In the genomic region with DNA sequence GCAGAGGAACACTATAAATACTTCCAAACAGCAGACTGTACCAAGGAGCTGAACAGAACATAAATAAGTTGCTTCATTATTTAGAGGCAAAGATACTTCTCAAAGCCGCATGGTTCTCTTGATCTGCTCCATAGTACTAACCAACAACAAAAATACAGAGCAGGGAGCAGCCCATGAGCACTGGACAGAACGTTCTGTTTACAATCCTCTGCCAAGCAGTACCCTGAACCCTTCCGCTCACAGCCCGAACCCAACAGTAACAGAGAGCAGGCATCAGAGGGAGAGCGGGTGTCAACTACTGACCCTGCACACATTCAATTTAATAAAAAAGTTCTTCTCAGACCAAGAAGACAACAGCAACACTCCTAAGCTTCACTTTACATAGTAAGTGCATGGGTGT, we compare ENCODE assay signal across 18 mouse cellular contexts.
DNase-seq lines count a peak whose midpoint lies in the region; ATAC-seq and TF ChIP-seq lines count a peak whose summit lies in the region.
"Had no signal": no experiment of that assay in that cellular context is flagged by ENCODE, and none has a peak within 500 bp of the region (broad histone marks: within the 10 kb centered on the region; RNA-seq: fewer than 3 reads in every experiment).

No protein-coding gene starts in this region.

- TF ChIP-seq POLR2A in olfactory bulb, adult 2 months (IDR thresholded peaks at IDR 0.05; ENCODE audit: insufficient read depth, low read depth, low read length): no peak

- no peak overlapping the region for H3K9ac ChIP-seq in lung, embryonic 16.5 days (ENCODE audit: low read length)
- H3K9ac ChIP-seq: forebrain, embryonic 15.5 days; hindbrain, embryonic 13.5 days; midbrain, embryonic 12.5 days had no signal

- TF ChIP-seq CTCF in olfactory bulb, adult 2 months (IDR thresholded peaks at IDR 0.05; ENCODE audit: insufficient read depth, low read depth, low read length): no peak

- 92% methylated on average over 5 of the region's 5 CpGs for WGBS in heart, embryonic 10.5 days
- 64% methylated on average over 5 of the region's 5 CpGs for WGBS in lung, embryonic 16.5 days
- WGBS in olfactory bulb, adult 2 months: 84% methylated on average over 5 of the region's 5 CpGs
- 90% methylated on average over 5 of the region's 5 CpGs for WGBS in limb, embryonic 10.5 days

- peaks cover 45% of the 10 kb centered on the region for H3K4me1 ChIP-seq in heart, embryonic 10.5 days
- H3K4me1 ChIP-seq in lung, embryonic 16.5 days (replicated peaks; ENCODE audit: control insufficient read depth, insufficient read depth, low read length): peaks cover 29% of the 10 kb centered on the region
- H3K4me1 ChIP-seq in olfactory bulb, adult 2 months (ENCODE audit: control insufficient read depth, insufficient read depth, low read length): peaks cover 17% of the 10 kb centered on the region
- H3K4me1 ChIP-seq in limb, embryonic 10.5 days: peaks cover 30% of the 10 kb centered on the region

- H3K27ac ChIP-seq in heart, embryonic 10.5 days: peak overlapping the region; percentile 31; the same call in 1 of the 2 replicates
- no peak overlapping the region for H3K27ac ChIP-seq in lung, embryonic 16.5 days (ENCODE audit: low read length)
- H3K27ac ChIP-seq in olfactory bulb, adult 2 months (ENCODE audit: insufficient read depth, low read depth, low read length): peak overlapping the region; percentile 41
- H3K27ac ChIP-seq in limb, embryonic 10.5 days: no peak overlapping the region
- H3K27ac ChIP-seq: embryonic facial prominence, embryonic 10.5 days; forebrain, embryonic 15.5 days; midbrain, embryonic 12.5 days had no signal

- no peak overlapping the region for H3K4me2 ChIP-seq in lung, embryonic 16.5 days (ENCODE audit: low read depth, low read length)
- H3K4me2 ChIP-seq: forebrain, embryonic 15.5 days; hindbrain, embryonic 13.5 days; midbrain, embryonic 12.5 days had no signal

- H3K36me3 ChIP-seq in heart, embryonic 10.5 days: no peaks in the 10 kb centered on the region
- H3K36me3 ChIP-seq in lung, embryonic 16.5 days (ENCODE audit: control insufficient read depth, insufficient read depth, low read length): no peaks in the 10 kb centered on the region
- H3K36me3 ChIP-seq in limb, embryonic 10.5 days: no peaks in the 10 kb centered on the region
- H3K36me3 ChIP-seq: embryonic facial prominence, embryonic 10.5 days; forebrain, embryonic 15.5 days; hindbrain, embryonic 13.5 days; midbrain, embryonic 12.5 days had no signal

- ATAC-seq in lung, embryonic 16.5 days (ENCODE audit: low read depth): peak; percentile 23; the same call in 1 of the 2 replicates
- ATAC-seq: CD4-positive, CD25-positive, alpha-beta regulatory T cell, adult 4 months; forebrain, embryonic 15.5 days; inflammation-experienced regulatory T-cells, adult 6 months had no signal

- intact Hi-C loops in left cerebral cortex, postnatal 14 days (cut with DNase I): loop anchor here (5.0 to 10.0 kb wide), 6 partner anchors 224 to 572 kb away; a partner anchor contains a TSS
- intact Hi-C loops in left cerebral cortex, postnatal 10 days (cut with DNase I): loop anchor here (5.0 to 10.0 kb wide), 3 partner anchors 358 to 574 kb away; a partner anchor contains a TSS

- no peak for DNase-seq in heart, embryonic 10.5 days (ENCODE audit: low spot score)
- no peak for DNase-seq in heart, adult 9 months (ENCODE audit: low spot score in 2 of 2)
- peak; percentile 34 to 68 for DNase-seq in left cerebral cortex, postnatal 14 days (ENCODE audit: low spot score in 2 of 2)
- no peak for DNase-seq in left cerebral cortex, postnatal 10 days (ENCODE audit: extremely low spot score in 1 of 2, low spot score in 2 of 2)
- DNase-seq in limb, embryonic 10.5 days (ENCODE audit: low spot score): no peak
- no peak for DNase-seq in spleen, adult 18-20 months
- DNase-seq: cerebellum, adult 11-12 months; kidney, adult 18-20 months; kidney, postnatal 4 days; thymus, postnatal 14 days had no signal

- no peak overlapping the region for H3K4me3 ChIP-seq in heart, embryonic 10.5 days
- no peak overlapping the region for H3K4me3 ChIP-seq in lung, embryonic 16.5 days (ENCODE audit: low read length)
- no peak overlapping the region for H3K4me3 ChIP-seq in olfactory bulb, adult 2 months (ENCODE audit: insufficient read depth, low read depth, low read length)
- H3K4me3 ChIP-seq in limb, embryonic 10.5 days: no peak overlapping the region
- H3K4me3 ChIP-seq: embryonic facial prominence, embryonic 10.5 days; forebrain, embryonic 15.5 days; hindbrain, embryonic 13.5 days; midbrain, embryonic 12.5 days had no signal

- no peaks in the 10 kb centered on the region for H3K9me3 ChIP-seq in heart, embryonic 10.5 days
- no peaks in the 10 kb centered on the region for H3K9me3 ChIP-seq in lung, embryonic 16.5 days (ENCODE audit: control insufficient read depth, low read length)
- no peaks in the 10 kb centered on the region for H3K9me3 ChIP-seq in limb, embryonic 10.5 days (replicated peaks)
- H3K9me3 ChIP-seq: embryonic facial prominence, embryonic 10.5 days; forebrain, embryonic 15.5 days; hindbrain, embryonic 13.5 days; midbrain, embryonic 12.5 days had no signal

- no peaks in the 10 kb centered on the region for H3K27me3 ChIP-seq in heart, embryonic 10.5 days (ENCODE audit: insufficient read depth, poor library complexity, severe bottlenecking)
- H3K27me3 ChIP-seq in lung, embryonic 16.5 days (ENCODE audit: control insufficient read depth, insufficient read depth, low read depth, low read length): no peaks in the 10 kb centered on the region
- no peaks in the 10 kb centered on the region for H3K27me3 ChIP-seq in limb, embryonic 10.5 days (ENCODE audit: low read depth, poor library complexity, severe bottlenecking)
- H3K27me3 ChIP-seq: forebrain, embryonic 15.5 days; hindbrain, embryonic 13.5 days; midbrain, embryonic 12.5 days had no signal

Comparison
In these comparisons a context has a peak if more than half of its experiments do, and no peak if none do; other contexts are left out.
1. DNase-seq: peak in left cerebral cortex, postnatal 14 days (2 of 2); none in heart, embryonic 10.5 days (single experiment), heart, adult 9 months (0 of 2), left cerebral cortex, postnatal 10 days (0 of 2), limb, embryonic 10.5 days (single experiment) and spleen, adult 18-20 months (0 of 2).
2. H3K27ac ChIP-seq: peak in heart, embryonic 10.5 days (single experiment) and olfactory bulb, adult 2 months (single experiment); none in lung, embryonic 16.5 days (single experiment) and limb, embryonic 10.5 days (single experiment).